Mouse (Mus musculus): ENCODE measurements around the gene Slc47a1. TPM values are rescaled to one million over a fixed set of nuclear protein-coding genes. Genes with fewer than 3 reads are reported as not detected.

The Slc47a1 gene
- polyA plus RNA-seq, 1 experiment from 2014 or later: 2.9 TPM

- H3K4me2 ChIP-seq (replicated peaks; ENCODE audit: low read depth, low read length): no peak overlapping the region
- TF ChIP-seq CTCF (IDR thresholded peaks at IDR 0.05): no peak
- H3K4me1 ChIP-seq (ENCODE audit: insufficient read depth, low read depth, low read length): no peaks in the 10 kb centered on the region
- no peak overlapping the region for H3K4me3 ChIP-seq (ENCODE audit: low read depth, low read length)
- peak overlapping the region; percentile 79 for H3K27ac ChIP-seq (ENCODE audit: low read length)
- H3K9me3 ChIP-seq (ENCODE audit: low read length): no peaks in the 10 kb centered on the region
- ATAC-seq: peak; percentile 43
- H3K27me3 ChIP-seq (replicated peaks; ENCODE audit: insufficient read depth, low read length): no peaks in the 10 kb centered on the region
- DNase-seq (ENCODE audit: low spot score): peak; percentile 37
- no peak overlapping the region for H3K9ac ChIP-seq (replicated peaks; ENCODE audit: low read depth)
- WGBS: 38% methylated on average over 3 of the region's 3 CpGs
- no peaks in the 10 kb centered on the region for H3K36me3 ChIP-seq (ENCODE audit: insufficient read depth, low read length)
Measured at GRCm38 (mm10) chr11:61365938-61366337, 12.2 kb downstream of the Slc47a1 start.

- Histone ChIP-seq H3K27ac (ENCODE audit: low read length) (no peak overlapping the region), H3K36me3 (ENCODE audit: insufficient read depth, low read length) (no peaks in the 10 kb centered on the region), H3K4me2 (replicated peaks; ENCODE audit: low read depth, low read length) (no peak overlapping the region), H3K9me3 (ENCODE audit: low read length) (no peaks in the 10 kb centered on the region), H3K4me3 (ENCODE audit: low read depth, low read length) (no peak overlapping the region), H3K9ac (replicated peaks; ENCODE audit: low read depth) (no peak overlapping the region), H3K27me3 (replicated peaks; ENCODE audit: insufficient read depth, low read length) (no peaks in the 10 kb centered on the region), H3K4me1 (ENCODE audit: insufficient read depth, low read depth, low read length) (no peaks in the 10 kb centered on the region)
- DNase-seq (ENCODE audit: low spot score) (no peak), ATAC-seq (no peak)
- no peak for TF ChIP-seq EP300 (IDR thresholded peaks at IDR 0.05)
- no peak for TF ChIP-seq CTCF (IDR thresholded peaks at IDR 0.05)
- WGBS: 85% methylated on average over 6 of the region's 6 CpGs
Measured at GRCm38 (mm10) chr11:61364096-61364495, 14.0 kb downstream of the Slc47a1 start.

- WGBS: 83% methylated on average over 11 of the region's 11 CpGs
- Histone ChIP-seq H3K9me3 (ENCODE audit: low read length) (no peaks in the 10 kb centered on the region), H3K4me3 (ENCODE audit: low read depth, low read length) (no peak overlapping the region), H3K36me3 (ENCODE audit: insufficient read depth, low read length) (no peaks in the 10 kb centered on the region), H3K9ac (replicated peaks; ENCODE audit: low read depth) (no peak overlapping the region), H3K4me2 (replicated peaks; ENCODE audit: low read depth, low read length) (no peak overlapping the region), H3K27ac (ENCODE audit: low read length) (no peak overlapping the region), H3K4me1 (ENCODE audit: insufficient read depth, low read depth, low read length) (no peaks in the 10 kb centered on the region), H3K27me3 (replicated peaks; ENCODE audit: insufficient read depth, low read length) (no peaks in the 10 kb centered on the region)
- no peak for ATAC-seq
- TF ChIP-seq CTCF (IDR thresholded peaks at IDR 0.05) (no peak), EP300 (IDR thresholded peaks at IDR 0.05) (no peak)
- no peak for DNase-seq (ENCODE audit: low spot score)
Measured at GRCm38 (mm10) chr11:61361515-61362190, 16.5 kb downstream of the Slc47a1 start.

GRCm38 (mm10) chr11:61356600-61356999, 21.5 kb downstream of the Slc47a1 start:
- no peak overlapping the region for H3K27ac ChIP-seq (ENCODE audit: low read length)
- H3K9me3 ChIP-seq (ENCODE audit: low read length): no peaks in the 10 kb centered on the region
- no peaks in the 10 kb centered on the region for H3K36me3 ChIP-seq (ENCODE audit: insufficient read depth, low read length)
- H3K4me3 ChIP-seq (ENCODE audit: low read depth, low read length): no peak overlapping the region
- DNase-seq (ENCODE audit: low spot score) (no peak), ATAC-seq (no peak)
- TF ChIP-seq EP300 (IDR thresholded peaks at IDR 0.05): no peak
- no peak for TF ChIP-seq CTCF (IDR thresholded peaks at IDR 0.05)
- no peak overlapping the region for H3K4me2 ChIP-seq (replicated peaks; ENCODE audit: low read depth, low read length)
- H3K9ac ChIP-seq (replicated peaks; ENCODE audit: low read depth): no peak overlapping the region
- H3K27me3 ChIP-seq (replicated peaks; ENCODE audit: insufficient read depth, low read length): no peaks in the 10 kb centered on the region
- 66% methylated on average over 9 of the region's 9 CpGs for WGBS
- H3K4me1 ChIP-seq (ENCODE audit: insufficient read depth, low read depth, low read length): no peaks in the 10 kb centered on the region

GRCm38 (mm10) chr11:61356111-61356510, 22.0 kb downstream of the Slc47a1 start:
- no peak overlapping the region for H3K4me2 ChIP-seq (replicated peaks; ENCODE audit: low read depth, low read length)
- H3K36me3 ChIP-seq (ENCODE audit: insufficient read depth, low read length): no peaks in the 10 kb centered on the region
- DNase-seq (ENCODE audit: low spot score): no peak
- H3K27me3 ChIP-seq (replicated peaks; ENCODE audit: insufficient read depth, low read length): no peaks in the 10 kb centered on the region
- TF ChIP-seq EP300 (IDR thresholded peaks at IDR 0.05) (no peak), CTCF (IDR thresholded peaks at IDR 0.05) (no peak)
- no peak overlapping the region for H3K27ac ChIP-seq (ENCODE audit: low read length)
- 61% methylated on average over 6 of the region's 6 CpGs for WGBS
- H3K9ac ChIP-seq (replicated peaks; ENCODE audit: low read depth): no peak overlapping the region
- ATAC-seq: no peak
- H3K9me3 ChIP-seq (ENCODE audit: low read length): no peaks in the 10 kb centered on the region
- no peaks in the 10 kb centered on the region for H3K4me1 ChIP-seq (ENCODE audit: insufficient read depth, low read depth, low read length)
- no peak overlapping the region for H3K4me3 ChIP-seq (ENCODE audit: low read depth, low read length)

GRCm38 (mm10) chr11:61355351-61355750, 22.8 kb downstream of the Slc47a1 start:
- Histone ChIP-seq H3K4me1 (ENCODE audit: insufficient read depth, low read depth, low read length) (no peaks in the 10 kb centered on the region), H3K4me2 (replicated peaks; ENCODE audit: low read depth, low read length) (no peak overlapping the region), H3K9me3 (ENCODE audit: low read length) (no peaks in the 10 kb centered on the region), H3K27me3 (replicated peaks; ENCODE audit: insufficient read depth, low read length) (no peaks in the 10 kb centered on the region), H3K4me3 (ENCODE audit: low read depth, low read length) (no peak overlapping the region), H3K36me3 (ENCODE audit: insufficient read depth, low read length) (no peaks in the 10 kb centered on the region), H3K9ac (replicated peaks; ENCODE audit: low read depth) (no peak overlapping the region), H3K27ac (ENCODE audit: low read length) (no peak overlapping the region)
- no peak for DNase-seq (ENCODE audit: low spot score)
- no peak for TF ChIP-seq CTCF (IDR thresholded peaks at IDR 0.05)
- no peak for TF ChIP-seq EP300 (IDR thresholded peaks at IDR 0.05)
- WGBS: 80% methylated on average over 5 of the region's 5 CpGs
- no peak for ATAC-seq

- H3K9ac ChIP-seq (replicated peaks; ENCODE audit: low read depth): no peak overlapping the region
- no peaks in the 10 kb centered on the region for H3K9me3 ChIP-seq (ENCODE audit: low read length)
- WGBS: 74% methylated on average over 6 of the region's 6 CpGs
- ATAC-seq: no peak
- H3K4me1 ChIP-seq (ENCODE audit: insufficient read depth, low read depth, low read length): no peaks in the 10 kb centered on the region
- H3K27me3 ChIP-seq (replicated peaks; ENCODE audit: insufficient read depth, low read length): no peaks in the 10 kb centered on the region
- no peak overlapping the region for H3K27ac ChIP-seq (ENCODE audit: low read length)
- no peak overlapping the region for H3K4me2 ChIP-seq (replicated peaks; ENCODE audit: low read depth, low read length)
- no peak overlapping the region for H3K4me3 ChIP-seq (ENCODE audit: low read depth, low read length)
- TF ChIP-seq CTCF (IDR thresholded peaks at IDR 0.05): no peak
- TF ChIP-seq EP300 (IDR thresholded peaks at IDR 0.05): no peak
- H3K36me3 ChIP-seq (ENCODE audit: insufficient read depth, low read length): no peaks in the 10 kb centered on the region
- no peak for DNase-seq (ENCODE audit: low spot score)
Measured at GRCm38 (mm10) chr11:61354346-61354745, 23.8 kb downstream of the Slc47a1 start.
